Mouse (Mus musculus) bone marrow macrophage, adult 2 months (primary cell): ENCODE results near the gene Leng8.

Source experiments
- CTCF ChIP-seq: IDR thresholded peaks from 2 replicates; pipeline ENCODE4 v1.5.1; 2012; ENCODE audit warnings: low read depth, mild to moderate bottlenecking, low read length, moderate library complexity
- POLR2A ChIP-seq: IDR thresholded peaks from 2 replicates; pipeline ENCODE4 v1.6.1; 2012; ENCODE audit warnings: mild to moderate bottlenecking, low read depth, low read length, borderline replicate concordance

- TF ChIP-seq POLR2A (no peak), CTCF (no peak)
Measured at GRCm38 (mm10) chr7:4147836-4148235, 11.0 kb downstream of the Leng8 start.
